8 mouse cellular contexts compared by ENCODE assay signal in genomic region chr3:142881872-142882623, GRCm38 (mm10). TPM values are rescaled to one million over a fixed set of nuclear protein-coding genes. Genes with fewer than 3 reads are reported as not detected.
DNase-seq lines count a peak whose midpoint lies in the region; ATAC-seq and TF ChIP-seq lines count a peak whose summit lies in the region.

Pkn2 (minus strand) TSS chr3:142882004.

- in situ Hi-C loops in CH12.LX (cut with MboI; ENCODE audit: low pct_ligation_motif_present, low pct_unique_long_range_greater_than_20kb, low sequenced_read_pairs) = no loop called here

- dilution Hi-C loops in CH12.LX (cut with MboI; ENCODE audit: extremely low pct_ligation_motif_present, extremely low pct_unique_long_range_greater_than_20kb, low sequenced_read_pairs) = no loop called here

- peak within 1 kb of the TSS; percentile 99 for H3K4me2 ChIP-seq in CH12.LX (ENCODE audit: insufficient read depth, low read depth, poor library complexity, severe bottlenecking)
- H3K4me2 ChIP-seq in forebrain, embryonic 11.5 days (ENCODE audit: low read depth, low read length, severe bottlenecking) = peak within 1 kb of the TSS; percentile 50
- peak within 1 kb of the TSS; percentile 83 for H3K4me2 ChIP-seq in heart, embryonic 16.5 days (ENCODE audit: low read depth, low read length)
- peak within 1 kb of the TSS; percentile 72 for H3K4me2 ChIP-seq in liver, embryonic 15.5 days
- H3K4me2 ChIP-seq in neural tube, embryonic 12.5 days (replicated peaks) = peak within 1 kb of the TSS; percentile 62

- under 1% methylated on average over 71 of the region's 84 CpGs for WGBS in forebrain, embryonic 11.5 days
- WGBS in heart, embryonic 16.5 days = 0% methylated on average over 65 of the region's 84 CpGs
- under 1% methylated on average over 82 of the region's 84 CpGs for WGBS in liver, embryonic 15.5 days (ENCODE audit: insufficient replicate concordance)
- WGBS in neural tube, embryonic 12.5 days = under 1% methylated on average over 84 of the region's 84 CpGs

- peak within 1 kb of the TSS; percentile 77 to 97 (median 82) for H3K4me3 ChIP-seq in CH12.LX (replicated peaks in 1 of 3; ENCODE audit: low read depth in 2 of 3, low read length in 2 of 3, poor library complexity in 1 of 3)
- peak within 1 kb of the TSS; percentile 99 for H3K4me3 ChIP-seq in forebrain, embryonic 11.5 days (ENCODE audit: low read depth, low read length)
- peak within 1 kb of the TSS; percentile 100 for H3K4me3 ChIP-seq in heart, embryonic 16.5 days (ENCODE audit: low read length)
- H3K4me3 ChIP-seq in liver, embryonic 15.5 days (replicated peaks) = peak within 1 kb of the TSS; percentile 100
- peak within 1 kb of the TSS; percentile 100 for H3K4me3 ChIP-seq in neural tube, embryonic 12.5 days

- peak; percentile 100 for DNase-seq in CH12.LX (ENCODE audit: extremely low read depth)
- DNase-seq in c-Kit-positive CD71-positive TER-119-negative erythroid progenitor cells, embryonic 14.5 days (ENCODE audit: low read depth) = peak; percentile 95
- peak; percentile 99 for DNase-seq in forebrain, embryonic 11.5 days (ENCODE audit: low spot score)
- DNase-seq in kidney, postnatal 36 days = peak; percentile 99 to 100
- peak; percentile 92 for DNase-seq in telencephalon, adult 2 months (ENCODE audit: low read depth, low spot score)

- no peaks in the 10 kb centered on the region for H3K27me3 ChIP-seq in CH12.LX (replicated peaks)
- no peaks in the 10 kb centered on the region for H3K27me3 ChIP-seq in forebrain, embryonic 11.5 days (ENCODE audit: control insufficient read depth, insufficient read depth, low read length)
- H3K27me3 ChIP-seq in heart, embryonic 16.5 days (ENCODE audit: control insufficient read depth, insufficient read depth, low read length) = no peaks in the 10 kb centered on the region
- H3K27me3 ChIP-seq in liver, embryonic 15.5 days = no peaks in the 10 kb centered on the region
- no peaks in the 10 kb centered on the region for H3K27me3 ChIP-seq in neural tube, embryonic 12.5 days (replicated peaks)

- peaks cover 2 to 42% of the 10 kb centered on the region in 2 experiments; a peak in 2 of 4 replicates for H3K4me1 ChIP-seq in CH12.LX (ENCODE audit: control insufficient read depth in 1 of 2, insufficient read depth in 2 of 2)
- 0 out of 2 replicates have a peak, but pooled peaks cover 2% of the 10 kb centered on the region for H3K4me1 ChIP-seq in forebrain, embryonic 11.5 days (replicated peaks; ENCODE audit: control insufficient read depth, insufficient read depth, low read length)
- peaks cover 9% of the 10 kb centered on the region for H3K4me1 ChIP-seq in heart, embryonic 16.5 days (ENCODE audit: control insufficient read depth, insufficient read depth, low read length)
- H3K4me1 ChIP-seq in liver, embryonic 15.5 days (replicated peaks) = peaks cover 33% of the 10 kb centered on the region
- H3K4me1 ChIP-seq in neural tube, embryonic 12.5 days = no peaks in the 10 kb centered on the region

- peak; percentile 18 for TF ChIP-seq RAD21 in CH12.LX (IDR thresholded peaks at IDR 0.05; ENCODE audit: low read depth, low read length)

- no peaks in the 10 kb centered on the region for H3K9me3 ChIP-seq in CH12.LX (replicated peaks; ENCODE audit: low read length)
- no peaks in the 10 kb centered on the region for H3K9me3 ChIP-seq in forebrain, embryonic 11.5 days (ENCODE audit: control insufficient read depth, low read length)
- no peaks in the 10 kb centered on the region for H3K9me3 ChIP-seq in heart, embryonic 16.5 days (replicated peaks; ENCODE audit: control insufficient read depth, low read length)
- no peaks in the 10 kb centered on the region for H3K9me3 ChIP-seq in liver, embryonic 15.5 days (replicated peaks)
- no peaks in the 10 kb centered on the region for H3K9me3 ChIP-seq in neural tube, embryonic 12.5 days

- no peak for TF ChIP-seq CTCF in CH12.LX (conservative IDR thresholded peaks at IDR 0.05 in 1 of 2, IDR thresholded peaks at IDR 0.05 in 1 of 2; ENCODE audit: low read depth in 2 of 2, low read length in 2 of 2)

- H3K27ac ChIP-seq in CH12.LX (ENCODE audit: insufficient read depth, low read depth) = peak within 1 kb of the TSS; percentile 62
- peak within 1 kb of the TSS; percentile 94 for H3K27ac ChIP-seq in forebrain, embryonic 11.5 days (ENCODE audit: low read depth, low read length)
- H3K27ac ChIP-seq in heart, embryonic 16.5 days (ENCODE audit: low read length) = peak within 1 kb of the TSS; percentile 94
- H3K27ac ChIP-seq in liver, embryonic 15.5 days (replicated peaks) = peak within 1 kb of the TSS; percentile 100
- H3K27ac ChIP-seq in neural tube, embryonic 12.5 days = peak within 1 kb of the TSS; percentile 92

- peak; percentile 37; the same call in 1 of the 2 replicates for TF ChIP-seq EP300 in CH12.LX (IDR thresholded peaks at IDR 0.05; ENCODE audit: low read length)

- ATAC-seq in forebrain, embryonic 11.5 days (replicated peaks; ENCODE audit: low FRiP score) = peak; percentile 99
- ATAC-seq in heart, embryonic 16.5 days (replicated peaks; ENCODE audit: extremely low read depth, insufficient read depth, low FRiP score) = peak; percentile 98
- ATAC-seq in liver, embryonic 15.5 days (ENCODE audit: insufficient read depth) = peak; percentile 94
- peak; percentile 100 for ATAC-seq in neural tube, embryonic 12.5 days (ENCODE audit: low FRiP score, low read depth)

- peak; percentile 92 for TF ChIP-seq POLR2A in CH12.LX (IDR thresholded peaks at IDR 0.05; ENCODE audit: low read depth, low read length)

- peaks cover 21% of the 10 kb centered on the region for H3K79me2 ChIP-seq in CH12.LX (replicated peaks; ENCODE audit: control insufficient read depth, extremely low read depth, insufficient read depth, poor library complexity, severe bottlenecking)

- peaks cover 0 to 4% of the 10 kb centered on the region in 2 experiments for H3K36me3 ChIP-seq in CH12.LX (replicated peaks in 1 of 2; ENCODE audit: control insufficient read depth in 1 of 2, insufficient read depth in 1 of 2, low read length in 1 of 2)
- no peaks in the 10 kb centered on the region for H3K36me3 ChIP-seq in forebrain, embryonic 11.5 days (ENCODE audit: control insufficient read depth, insufficient read depth, low read length)
- H3K36me3 ChIP-seq in heart, embryonic 16.5 days (ENCODE audit: control insufficient read depth, insufficient read depth) = no peaks in the 10 kb centered on the region
- no peaks in the 10 kb centered on the region; the same call in 1 of the 2 replicates for H3K36me3 ChIP-seq in liver, embryonic 15.5 days (replicated peaks)
- H3K36me3 ChIP-seq in neural tube, embryonic 12.5 days = no peaks in the 10 kb centered on the region

- peak within 1 kb of the TSS; percentile 91 for H3K9ac ChIP-seq in CH12.LX (ENCODE audit: insufficient read depth, low read depth)
- peak within 1 kb of the TSS; percentile 93 for H3K9ac ChIP-seq in forebrain, embryonic 11.5 days (ENCODE audit: low read length)
- peak within 1 kb of the TSS; percentile 98 for H3K9ac ChIP-seq in heart, embryonic 16.5 days (ENCODE audit: low read length)
- peak within 1 kb of the TSS; percentile 100 for H3K9ac ChIP-seq in liver, embryonic 15.5 days
- peak within 1 kb of the TSS; percentile 95 for H3K9ac ChIP-seq in neural tube, embryonic 12.5 days

TF ChIP-seq in CH12.LX, 34 proteins besides CTCF, POLR2A, EP300 and RAD21 (continues in another document):
- TF ChIP-seq ELF1 (IDR thresholded peaks at IDR 0.05; ENCODE audit: low read depth, low read length) (peak; percentile 89), E2F4 (IDR thresholded peaks at IDR 0.05; ENCODE audit: insufficient replicate concordance, low read depth, low read length) (no peak), TBP (conservative IDR thresholded peaks at IDR 0.05; ENCODE audit: low read depth, low read length) (peak; percentile 84; the same call in 1 of the 2 replicates), JUND (conservative IDR thresholded peaks at IDR 0.05; ENCODE audit: low read depth, low read length) (no peak), USF1 (IDR thresholded peaks at IDR 0.05; ENCODE audit: low read depth, low read length) (peak; percentile 100), UBTF (IDR thresholded peaks at IDR 0.05; ENCODE audit: low read depth, low read length) (no peak; the same call in 1 of the 2 replicates), TCF12 (IDR thresholded peaks at IDR 0.05; ENCODE audit: low read depth, low read length) (peak; percentile 96), SIN3A (IDR thresholded peaks at IDR 0.05; ENCODE audit: low read length) (peak; percentile 74), RCOR1 (conservative IDR thresholded peaks at IDR 0.05; ENCODE audit: low read depth, low read length) (no peak), MAFK (IDR thresholded peaks at IDR 0.05; ENCODE audit: insufficient replicate concordance, low read length) (0 out of 2 replicates have a peak, but pooled peaks have one; percentile 57), HCFC1 (IDR thresholded peaks at IDR 0.05; ENCODE audit: low read depth, low read length) (peak; percentile 82), MAZ (IDR thresholded peaks at IDR 0.05; ENCODE audit: low read depth, low read length) (no peak; the same call in 1 of the 2 replicates), ZNF384 (IDR thresholded peaks at IDR 0.05; ENCODE audit: low read depth, low read length) (peak; percentile 76), NRF1 (IDR thresholded peaks at IDR 0.05; ENCODE audit: low read depth, low read length) (peak; percentile 77), ZKSCAN1 (IDR thresholded peaks at IDR 0.05; ENCODE audit: borderline replicate concordance, low read depth, low read length) (no peak), CHD2 (IDR thresholded peaks at IDR 0.05; ENCODE audit: low read length) (peak; percentile 93), NELFE (IDR thresholded peaks at IDR 0.05; ENCODE audit: low read depth, low read length) (peak; percentile 98), PAX5 (IDR thresholded peaks at IDR 0.05; ENCODE audit: low read length) (no peak), IRF4 (IDR thresholded peaks at IDR 0.05; ENCODE audit: low read depth, low read length) (peak; percentile 60; the same call in 1 of the 2 replicates), MYC (IDR thresholded peaks at IDR 0.05; ENCODE audit: low read depth, low read length) (peak; percentile 78), ZC3H11A (IDR thresholded peaks at IDR 0.05; ENCODE audit: low read depth, low read length) (no peak), MEF2A (IDR thresholded peaks at IDR 0.05; ENCODE audit: borderline replicate concordance, low read depth, low read length) (peak; percentile 75), MAX (IDR thresholded peaks at IDR 0.05; ENCODE audit: low read length) (peak; percentile 93)

RNA-seq across cellular contexts. Expression of gene Pkn2, which starts in this region (rescaled TPM):
- total RNA-seq in CH12.LX (2012; rRNA removed) (39.5 and 43.6 TPM in 2 replicates), CH12.LX (2014; rRNA removed) (54.3 and 66.1 TPM in 2 replicates)
- 49.2 and 51.9 TPM in 2 replicates for polyA plus RNA-seq in CH12.LX (2012; ENCODE audit: insufficient read length, low read depth)
- polyA plus RNA-seq in forebrain, embryonic 11.5 days (2014; fragmentation: Nextera tagmentation; extraction: Ambion mirVana) = 51.0 and 55.1 TPM in 2 replicates
- 31.5 and 34.6 TPM in 2 replicates for polyA plus RNA-seq in heart, embryonic 16.5 days (2015; fragmentation: Nextera tagmentation; extraction: Ambion mirVana)
- 30.7 and 34.5 TPM in 2 replicates for polyA plus RNA-seq in liver, embryonic 15.5 days (2015; fragmentation: Nextera tagmentation; extraction: Ambion mirVana)
- 44.2 and 49.8 TPM in 2 replicates for polyA plus RNA-seq in neural tube, embryonic 12.5 days (2016; fragmentation: Nextera tagmentation; extraction: Ambion mirVana)

Comparison
In these comparisons a context has a peak if more than half of its experiments do, and no peak if none do; other contexts are left out.
1. Peak in every context shown above with its lines: DNase-seq, ATAC-seq, H3K4me3 ChIP-seq and H3K27ac ChIP-seq.